Mouse (Mus musculus) heart, postnatal 14 days (tissue): ENCODE results near the gene Hs6st2. TPM values are rescaled to one million over a fixed set of nuclear protein-coding genes. Genes with fewer than 3 reads are reported as not detected.

Experiments used
- DNase-seq, 2 experiments: peaks; one replicate each; pipeline ENCODE4 v3.0.0; 2021 to 2022
- intact Hi-C: fragments of 180-260 bp; cut with DNase I; formaldehyde crosslinking; loops from one replicate; pipeline ENCODE4 v1.15.1; 2025
- total RNA-seq, 2 experiments: library from RNA; stranded (reverse); gene quantifications; 2 replicates each; pipeline ENCODE4 v1.2.3; 2021

Hs6st2 gene
- total RNA-seq, 2 experiments from 2014 or later: 2.2 to 2.5 TPM

GRCm38 (mm10) chrX:51590448-51591010, 91.1 kb downstream of the Hs6st2 start:
- DNase-seq: no peak
- intact Hi-C loops: no loop called here

GRCm38 (mm10) chrX:51585444-51585843, 96.2 kb downstream of the Hs6st2 start:
- DNase-seq: no peak
- intact Hi-C loops: loop anchor here (10.0 kb wide), 1 partner anchor 81 kb away; no protein-coding TSS in a partner anchor

GRCm38 (mm10) chrX:51581704-51582103, 100.0 kb downstream of the Hs6st2 start:
- DNase-seq: no peak
- intact Hi-C loops: loop anchor here (10.0 kb wide), 1 partner anchor 77 kb away; no protein-coding TSS in a partner anchor

GRCm38 (mm10) chrX:51561880-51562279, 119.8 kb downstream of the Hs6st2 start:
- no peak for DNase-seq
- intact Hi-C loops: no loop called here

- DNase-seq: no peak
- intact Hi-C loops: no loop called here
These were observed 142.0 kb downstream of the Hs6st2 start for GRCm38 (mm10) chrX:51539626-51540025.

GRCm38 (mm10) chrX:51537082-51537481, 144.6 kb downstream of the Hs6st2 start:
- intact Hi-C loops: no loop called here
- DNase-seq: no peak

- no peak for DNase-seq
- intact Hi-C loops: no loop called here
These were observed 146.4 kb downstream of the Hs6st2 start for GRCm38 (mm10) chrX:51535226-51535625.

GRCm38 (mm10) chrX:51531136-51531535, 150.5 kb downstream of the Hs6st2 start:
- DNase-seq: no peak
- intact Hi-C loops: no loop called here

GRCm38 (mm10) chrX:51528601-51529000, 153.1 kb downstream of the Hs6st2 start:
- intact Hi-C loops: no loop called here
- DNase-seq: no peak

GRCm38 (mm10) chrX:51514831-51515230, 166.8 kb downstream of the Hs6st2 start:
- no peak for DNase-seq
- intact Hi-C loops: no loop called here

GRCm38 (mm10) chrX:51506526-51506925, 175.1 kb downstream of the Hs6st2 start:
- intact Hi-C loops: loop anchor here (10.0 kb wide), 2 partner anchors 78 to 868 kb away; no protein-coding TSS in a partner anchor
- DNase-seq: no peak

- intact Hi-C loops: loop anchor here (10.0 kb wide), 2 partner anchors 79 to 869 kb away; no protein-coding TSS in a partner anchor
- DNase-seq: peak; percentile 6 to 9
These were observed 176.0 kb downstream of the Hs6st2 start for GRCm38 (mm10) chrX:51505691-51506090.

GRCm38 (mm10) chrX:51503781-51504471, 177.7 kb downstream of the Hs6st2 start:
- intact Hi-C loops: loop anchor here (10.0 kb wide), 2 partner anchors 81 to 871 kb away; no protein-coding TSS in a partner anchor
- DNase-seq: no peak

- no peak for DNase-seq
- intact Hi-C loops: loop anchor here (5.0 kb wide), 1 partner anchor 414 kb away; no protein-coding TSS in a partner anchor
These were observed 183.8 kb downstream of the Hs6st2 start for GRCm38 (mm10) chrX:51497831-51498230.

- intact Hi-C loops: no loop called here
- DNase-seq: no peak
These were observed 193.3 kb downstream of the Hs6st2 start for GRCm38 (mm10) chrX:51488374-51488773.

- DNase-seq: no peak
- intact Hi-C loops: loop anchor here (5.0 kb wide), 1 partner anchor 62 kb away; no protein-coding TSS in a partner anchor
These were observed 212.2 kb downstream of the Hs6st2 start for GRCm38 (mm10) chrX:51469411-51469810.

- intact Hi-C loops: no loop called here
- DNase-seq: no peak
These were observed 220.2 kb downstream of the Hs6st2 start for GRCm38 (mm10) chrX:51461413-51461812.

GRCm38 (mm10) chrX:51443366-51443765, 238.3 kb downstream of the Hs6st2 start:
- DNase-seq: no peak
- intact Hi-C loops: no loop called here

GRCm38 (mm10) chrX:51431706-51432105, 249.9 kb downstream of the Hs6st2 start:
- DNase-seq: no peak
- intact Hi-C loops: no loop called here

GRCm38 (mm10) chrX:51425031-51425430, 256.6 kb downstream of the Hs6st2 start:
- DNase-seq: no peak
- intact Hi-C loops: no loop called here

- intact Hi-C loops: no loop called here
- no peak for DNase-seq
These were observed 271.4 kb downstream of the Hs6st2 start for GRCm38 (mm10) chrX:51410289-51410688.

- intact Hi-C loops: loop anchor here (5.0 kb wide), 4 partner anchors 80 to 975 kb away; no protein-coding TSS in a partner anchor
- no peak for DNase-seq
These were observed 284.2 kb downstream of the Hs6st2 start for GRCm38 (mm10) chrX:51397457-51397856.
